Mouse (Mus musculus) embryonic fibroblast, embryonic 13.5 days (primary cell): ENCODE measurements at regions not wholly inside any gene's neighbourhood (a gene's known extent, or its start where the extent isn't known, plus 50 kb on each side); places are given as distances from the start of the nearest gene placed in this dataset.

Experiments
- H3K27ac ChIP-seq: 2 replicates; pipeline ENCODE4 v1.5.1; 2012; ENCODE audit warnings: low read length, control low read depth, inconsistent platforms; ENCODE audit not compliant: insufficient read depth
- H3K4me1 ChIP-seq: 2 replicates; pipeline ENCODE4 v1.6.1; 2011; ENCODE audit warnings: low read length; ENCODE audit not compliant: control insufficient read depth, insufficient read depth
- H3K4me3 ChIP-seq: 2 replicates; pipeline ENCODE4 v1.5.1; 2011; ENCODE audit warnings: mild to moderate bottlenecking, control low read depth, low read length; ENCODE audit not compliant: insufficient read depth
- CTCF ChIP-seq: IDR thresholded peaks from 2 replicates; pipeline ENCODE4 v1.5.1; 2011; ENCODE audit warnings: mild to moderate bottlenecking, control low read depth, low read length, moderate library complexity, borderline replicate concordance; ENCODE audit not compliant: insufficient read depth
- POLR2A ChIP-seq: IDR thresholded peaks from 2 replicates; pipeline ENCODE4 v1.6.1; 2011; ENCODE audit warnings: low read depth, mild to moderate bottlenecking, control low read depth, low read length, moderate library complexity

DNA sequence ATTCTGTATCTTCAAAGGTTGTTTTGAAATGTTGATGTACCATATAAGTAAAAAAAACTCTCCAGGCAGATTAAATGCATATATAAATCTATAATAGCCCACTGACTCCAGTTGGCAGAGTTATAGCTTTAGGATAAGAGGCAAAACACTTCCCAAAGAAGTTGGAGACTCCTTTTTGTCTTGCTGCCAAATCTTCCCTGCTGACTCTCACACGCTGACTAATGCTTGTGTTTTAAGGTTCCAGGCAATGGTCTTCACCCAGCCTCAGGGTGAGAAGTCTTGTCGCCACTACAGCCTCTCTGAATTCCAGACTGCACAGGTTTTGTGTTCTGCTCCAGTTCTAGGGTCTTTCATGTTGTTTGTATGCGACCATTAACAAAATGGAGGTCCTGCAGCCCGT, 195.0 kb upstream of the Gm11146 start:
- H3K4me3 ChIP-seq: no peak overlapping the region
- TF ChIP-seq CTCF (no peak), POLR2A (no peak)
- H3K27ac ChIP-seq: peak overlapping the region; percentile 67
- no peaks in the 10 kb centered on the region for H3K4me1 ChIP-seq

DNA sequence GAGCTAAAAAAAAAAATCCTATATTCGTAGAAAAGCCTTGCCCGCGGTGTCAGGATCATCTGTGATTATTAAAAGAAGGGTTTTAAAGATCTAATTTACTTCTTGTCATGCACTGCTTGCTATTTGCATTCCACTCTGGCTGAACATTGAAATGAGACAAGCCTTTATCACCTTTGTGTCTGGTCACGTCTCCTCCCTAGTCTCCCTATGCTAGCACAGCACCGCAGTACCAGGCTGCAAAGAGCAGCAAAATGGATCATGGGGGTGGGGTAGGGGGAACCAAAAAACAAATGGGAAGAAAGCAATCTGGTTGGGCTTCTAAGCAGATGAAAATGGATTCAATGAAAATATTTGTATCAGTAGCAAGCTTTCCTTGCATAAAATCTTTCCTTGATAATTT, 187.8 kb upstream of the Gm11146 start:
- TF ChIP-seq POLR2A: no peak
- no peak for TF ChIP-seq CTCF
- Histone ChIP-seq H3K27ac (no peak overlapping the region), H3K4me1 (no peaks in the 10 kb centered on the region), H3K4me3 (no peak overlapping the region)

DNA sequence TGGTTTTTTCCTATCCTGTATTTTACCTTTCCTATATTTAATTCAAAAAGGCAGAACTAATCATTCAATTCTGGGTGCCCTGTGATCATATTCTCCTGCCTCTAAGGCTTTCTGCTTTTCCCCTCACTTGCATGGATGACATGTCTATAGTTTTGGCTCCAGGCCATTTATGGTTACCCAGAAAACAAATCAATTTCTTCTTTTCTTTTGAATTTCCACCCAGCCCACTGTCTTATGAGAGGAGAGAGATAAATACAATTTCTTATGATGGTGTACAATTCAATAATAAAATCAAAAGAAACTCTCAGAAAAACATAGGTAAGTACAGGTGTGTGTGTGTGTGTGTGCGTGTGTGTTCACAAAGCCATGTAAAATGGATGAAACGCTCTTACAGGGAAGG, 187.3 kb upstream of the Gm11146 start:
- Histone ChIP-seq H3K27ac (no peak overlapping the region), H3K4me1 (no peaks in the 10 kb centered on the region), H3K4me3 (no peak overlapping the region)
- TF ChIP-seq POLR2A: no peak
- TF ChIP-seq CTCF: no peak

DNA sequence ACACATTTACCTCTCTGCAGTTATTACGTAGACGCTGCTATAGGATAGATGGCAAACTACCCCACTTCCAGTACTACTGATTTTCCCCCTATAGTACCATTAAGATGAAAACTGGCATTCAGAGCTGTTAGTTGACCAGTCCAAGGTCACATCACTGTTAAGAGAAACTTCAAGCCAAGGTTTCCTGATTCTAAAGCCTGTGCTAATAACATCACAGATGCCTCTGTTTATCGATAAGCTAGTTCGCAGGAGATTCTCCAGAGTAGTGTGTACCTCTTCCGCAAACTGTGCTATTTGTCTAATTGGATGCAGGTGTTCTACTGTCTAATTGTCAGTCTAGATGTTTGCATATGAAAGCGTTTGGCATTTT, 186.9 kb upstream of the Gm11146 start:
- H3K4me1 ChIP-seq: no peaks in the 10 kb centered on the region
- no peak overlapping the region for H3K27ac ChIP-seq
- TF ChIP-seq CTCF (no peak), POLR2A (no peak)
- no peak overlapping the region for H3K4me3 ChIP-seq

DNA sequence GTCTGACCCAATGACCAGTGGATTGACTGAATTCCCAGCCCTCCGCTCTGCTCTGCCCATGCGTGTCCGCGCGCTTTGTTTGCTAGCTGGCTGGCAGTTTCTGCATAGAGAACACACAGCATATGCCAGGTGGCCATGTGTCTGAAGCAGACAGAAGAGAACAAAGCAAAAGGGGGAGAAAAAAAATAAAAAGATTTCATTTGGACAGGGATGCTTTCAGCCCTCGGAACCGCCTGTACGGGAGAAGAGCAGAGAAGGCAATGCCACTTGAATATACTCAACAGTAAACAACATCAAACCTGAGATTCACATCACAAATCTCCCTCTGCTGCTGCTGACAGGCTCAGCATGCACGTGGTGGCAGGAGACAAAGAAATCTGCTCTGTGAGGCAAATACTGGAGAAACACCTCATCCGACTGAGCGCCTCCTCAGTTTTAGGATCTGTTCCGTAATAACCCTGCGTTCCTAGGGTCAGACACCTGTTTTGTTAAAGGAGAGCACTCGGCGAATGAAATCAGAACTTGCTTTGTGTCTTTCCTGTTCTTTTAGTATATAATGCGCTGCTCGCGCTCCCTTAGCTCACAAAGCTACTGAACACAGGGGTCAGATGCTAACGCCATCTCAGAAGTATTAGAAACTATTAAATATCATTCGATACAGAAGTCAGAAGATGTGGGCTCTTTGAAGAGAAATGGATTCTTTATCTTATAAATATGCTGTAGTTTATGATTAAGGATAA, 186.3 kb upstream of the Gm11146 start:
- Histone ChIP-seq H3K4me1 (no peaks in the 10 kb centered on the region), H3K27ac (no peak overlapping the region), H3K4me3 (no peak overlapping the region)
- TF ChIP-seq CTCF: no peak
- TF ChIP-seq POLR2A: no peak

DNA sequence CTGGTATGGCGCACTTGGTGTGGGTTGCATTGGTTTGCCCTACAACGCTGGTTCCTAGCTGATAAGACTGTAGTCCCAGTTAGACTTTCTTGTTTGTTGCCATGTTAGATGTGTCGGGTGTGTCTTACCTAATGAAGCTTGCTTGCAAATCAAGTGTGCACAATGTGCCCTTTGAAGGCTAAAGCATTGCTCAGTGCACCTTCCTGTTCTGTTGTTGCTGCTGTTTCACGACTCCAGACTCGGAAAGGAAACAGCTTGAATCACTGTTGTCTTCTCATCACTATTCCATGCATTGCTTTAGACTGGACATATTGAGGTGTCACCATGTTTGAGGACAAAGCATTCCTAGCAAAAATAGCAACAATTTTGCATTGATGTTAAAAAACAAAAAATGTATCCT, 185.1 kb upstream of the Gm11146 start:
- H3K4me1 ChIP-seq: no peaks in the 10 kb centered on the region
- H3K4me3 ChIP-seq: no peak overlapping the region
- H3K27ac ChIP-seq: no peak overlapping the region
- TF ChIP-seq CTCF (no peak), POLR2A (no peak)

DNA sequence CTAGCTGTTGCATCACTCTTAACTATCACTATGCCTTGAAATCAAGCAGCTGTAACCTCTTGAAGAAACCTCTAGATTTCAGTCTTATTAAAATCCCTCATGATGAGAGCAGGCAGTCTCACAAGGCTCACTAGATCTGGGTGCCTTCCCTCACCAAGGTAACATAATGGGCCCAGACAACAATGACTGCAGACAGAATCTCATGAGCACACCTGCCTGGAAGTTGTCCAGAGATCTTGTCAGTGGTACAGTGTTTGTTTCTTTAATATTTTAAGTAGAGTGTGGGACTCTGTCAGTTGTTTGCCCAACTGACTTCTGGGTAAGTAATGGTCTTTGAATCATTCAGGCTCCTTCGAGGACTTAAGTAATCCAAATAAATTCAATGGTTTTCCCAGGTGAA, 177.1 kb upstream of the Gm11146 start:
- TF ChIP-seq POLR2A: no peak
- TF ChIP-seq CTCF: no peak
- Histone ChIP-seq H3K27ac (no peak overlapping the region), H3K4me3 (no peak overlapping the region), H3K4me1 (no peaks in the 10 kb centered on the region)

DNA sequence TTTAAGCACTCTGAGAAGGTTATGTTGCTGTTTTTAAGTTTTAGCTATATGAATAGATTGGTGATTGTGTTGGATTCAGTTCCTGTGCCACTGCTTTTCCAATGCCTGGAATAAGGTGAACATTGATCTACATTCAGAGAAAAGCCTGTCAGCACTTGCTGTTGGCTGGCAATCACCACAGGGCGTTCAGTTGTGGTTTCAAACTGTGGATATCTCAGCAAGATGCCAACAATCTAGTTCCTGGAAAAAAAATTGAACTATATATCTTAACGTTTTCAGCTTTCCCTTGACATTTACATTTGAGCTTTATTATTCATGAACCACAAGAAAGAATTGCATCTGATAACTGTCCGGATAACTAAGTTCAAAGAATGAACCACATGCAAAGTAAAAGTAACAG, 170.2 kb upstream of the Gm11146 start:
- H3K4me3 ChIP-seq: no peak overlapping the region
- TF ChIP-seq CTCF: no peak
- no peak for TF ChIP-seq POLR2A
- H3K27ac ChIP-seq: no peak overlapping the region
- no peaks in the 10 kb centered on the region for H3K4me1 ChIP-seq

DNA sequence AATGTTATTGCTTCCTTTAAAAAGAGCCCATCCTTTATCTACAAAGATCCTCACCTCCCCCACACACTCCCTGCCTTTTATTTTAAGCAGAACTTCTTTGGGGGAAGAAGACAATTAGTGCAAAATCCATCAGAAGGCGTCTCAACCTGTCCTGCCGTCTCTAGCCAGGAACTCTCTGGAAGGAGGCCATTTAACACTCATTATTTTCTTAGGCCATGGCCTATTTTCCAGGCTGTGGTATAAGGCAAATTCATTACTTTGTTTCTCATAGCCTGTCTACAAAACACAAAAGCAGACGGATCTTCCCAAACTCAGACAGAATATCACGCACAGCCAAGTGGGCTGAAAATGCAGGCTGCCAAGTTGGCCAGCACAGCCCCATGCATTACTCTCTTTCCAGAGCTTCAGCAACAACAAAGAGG, 159.0 kb upstream of the Gm11146 start:
- H3K4me3 ChIP-seq: no peak overlapping the region
- no peaks in the 10 kb centered on the region for H3K4me1 ChIP-seq
- no peak overlapping the region for H3K27ac ChIP-seq
- no peak for TF ChIP-seq CTCF
- TF ChIP-seq POLR2A: no peak

DNA sequence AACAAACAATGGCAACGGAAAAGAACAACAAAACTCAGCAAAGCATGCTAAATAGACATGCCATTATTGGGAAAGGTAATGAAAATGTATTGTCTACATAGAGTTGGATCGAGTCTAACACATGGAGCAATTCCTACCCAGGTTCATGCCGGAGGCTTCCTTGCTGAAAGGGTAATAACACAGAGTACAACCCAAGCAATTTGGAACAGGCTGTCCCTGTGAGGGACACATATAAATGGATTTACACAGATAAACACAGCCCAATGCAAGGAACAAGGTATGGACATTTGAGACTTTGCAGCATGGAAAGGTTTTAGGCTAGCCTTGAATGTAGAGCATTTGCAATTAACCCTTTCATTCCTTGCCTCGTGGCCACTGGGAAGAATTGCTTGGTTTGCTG, 158.6 kb upstream of the Gm11146 start:
- no peak overlapping the region for H3K27ac ChIP-seq
- H3K4me1 ChIP-seq: no peaks in the 10 kb centered on the region
- no peak overlapping the region for H3K4me3 ChIP-seq
- TF ChIP-seq CTCF (no peak), POLR2A (no peak)
